Mouse (Mus musculus) adrenal gland, postnatal 36 days (tissue): ENCODE measurements around the gene Baz2b. TPM values are rescaled to one million over a fixed set of nuclear protein-coding genes. Genes with fewer than 3 reads are reported as not detected.
"Not testable (repeated sequence)": the region's sequence is repeated elsewhere in the genome, so short reads cannot be mapped to it uniquely, and the experiment has no call there.

ENCODE experiments used
- DNase-seq, 2 experiments: peaks; one replicate each; pipeline ENCODE4 v3.0.0; 2021; ENCODE audit warnings: mixed read lengths in 1 of 2
- total RNA-seq, 2 experiments: library from RNA; stranded (reverse); gene quantifications; 2 replicates each; pipeline ENCODE4 v1.2.3; 2021

The Baz2b gene
- total RNA-seq, 2 experiments from 2014 or later, result 68.9 to 75.9 TPM

DNA sequence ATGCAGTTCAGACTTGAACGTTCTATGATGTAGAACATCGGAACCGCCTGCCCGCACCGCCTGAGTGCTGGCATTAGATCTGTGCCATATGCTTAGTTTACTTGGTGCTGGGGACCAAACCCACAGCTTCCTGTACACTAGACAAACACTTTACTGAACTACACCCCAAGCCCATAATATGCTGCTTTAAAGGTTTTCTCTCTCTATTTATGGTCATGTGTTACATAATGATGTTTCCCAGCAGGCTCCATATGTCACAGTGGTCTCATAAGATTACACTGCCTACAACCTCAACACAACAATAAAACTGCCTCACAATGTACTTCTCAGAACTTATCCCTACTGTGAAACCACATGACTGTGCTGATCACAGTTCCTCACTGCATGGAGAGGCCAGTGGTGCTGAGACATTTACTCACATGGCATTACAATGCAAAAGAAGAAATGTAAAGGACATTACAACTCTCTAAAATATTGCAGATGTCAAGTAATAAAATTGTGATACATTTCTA lies 9.5 kb downstream of the Baz2b start:
- no peak for DNase-seq

DNA sequence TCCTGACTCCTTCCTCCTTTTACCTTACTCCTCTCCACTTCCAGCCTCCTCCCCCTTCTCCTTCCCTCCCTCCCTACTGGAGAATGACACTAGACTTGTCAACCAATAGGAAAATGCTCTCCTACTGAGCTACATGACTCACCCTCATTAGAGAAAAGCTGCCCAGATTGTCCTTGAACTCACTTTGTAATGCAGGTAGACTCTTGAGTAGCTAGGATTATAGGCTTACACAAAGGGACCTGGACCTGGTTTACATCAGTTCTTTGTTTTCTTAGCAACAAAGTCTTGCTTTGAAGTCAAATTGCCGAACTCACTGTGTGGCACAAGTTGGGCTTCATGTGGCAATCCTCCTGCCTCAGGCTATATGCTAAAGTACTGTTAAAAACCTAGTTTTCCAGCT lies 12.8 kb downstream of the Baz2b start:
- no peak for DNase-seq

DNA sequence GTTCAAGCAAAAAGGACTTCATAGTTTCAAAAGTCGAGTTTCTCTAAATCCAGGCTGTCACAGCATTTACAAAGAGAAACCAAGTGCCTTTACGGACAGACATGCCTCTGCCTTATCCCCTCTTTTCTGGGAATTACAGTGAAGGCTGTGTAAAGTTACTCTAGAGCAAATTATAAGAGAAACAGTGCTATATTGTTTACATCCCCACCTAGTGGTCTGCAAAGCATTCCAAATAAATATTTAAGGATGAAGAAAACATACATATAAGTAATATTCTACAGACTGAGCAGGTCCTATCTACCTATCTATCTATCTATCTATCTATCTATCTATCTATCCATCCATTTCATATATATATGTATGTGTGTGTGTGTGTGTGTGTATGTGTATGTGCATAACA lies 27.9 kb downstream of the Baz2b start:
- DNase-seq, result no peak

DNA sequence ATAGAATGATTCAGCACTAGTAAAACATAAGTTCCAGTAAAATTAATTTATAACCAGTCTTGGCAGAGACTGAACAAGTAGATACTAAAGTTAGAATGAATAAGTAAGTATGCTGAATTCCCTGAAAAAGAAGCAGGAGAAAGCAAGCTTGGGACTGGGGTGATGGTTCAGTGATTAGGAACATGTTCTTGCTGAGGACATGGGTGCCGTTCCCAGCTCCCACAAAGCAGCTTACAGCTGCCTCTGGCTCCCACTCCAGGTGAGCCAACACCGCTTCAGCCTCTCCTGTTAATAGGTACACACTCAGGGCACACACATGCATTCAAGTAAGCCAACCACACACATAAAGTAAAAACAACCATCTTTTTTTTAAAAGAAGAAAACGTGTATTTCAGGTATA lies 32.1 kb downstream of the Baz2b start:
- no peak for DNase-seq

DNA sequence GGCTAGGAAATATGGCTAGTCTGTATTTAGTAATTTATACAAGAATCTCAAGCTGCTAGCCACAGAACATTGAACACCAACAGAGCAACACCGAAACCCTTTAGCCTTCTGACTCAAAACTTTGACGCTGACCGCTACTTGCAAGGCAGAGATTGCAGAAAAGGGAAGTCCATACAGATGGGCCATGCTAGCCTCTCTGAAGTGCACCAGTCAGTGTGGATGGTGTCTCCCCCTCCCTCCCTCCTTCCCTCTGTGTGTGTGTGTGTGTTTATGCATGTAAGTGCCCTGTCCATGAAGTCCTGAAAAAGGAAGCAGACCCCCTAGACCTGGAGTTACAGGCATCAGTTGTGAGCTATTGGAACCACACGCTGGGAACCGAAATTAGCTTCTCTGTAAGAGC lies 33.6 kb downstream of the Baz2b start:
- no peak for DNase-seq

DNA sequence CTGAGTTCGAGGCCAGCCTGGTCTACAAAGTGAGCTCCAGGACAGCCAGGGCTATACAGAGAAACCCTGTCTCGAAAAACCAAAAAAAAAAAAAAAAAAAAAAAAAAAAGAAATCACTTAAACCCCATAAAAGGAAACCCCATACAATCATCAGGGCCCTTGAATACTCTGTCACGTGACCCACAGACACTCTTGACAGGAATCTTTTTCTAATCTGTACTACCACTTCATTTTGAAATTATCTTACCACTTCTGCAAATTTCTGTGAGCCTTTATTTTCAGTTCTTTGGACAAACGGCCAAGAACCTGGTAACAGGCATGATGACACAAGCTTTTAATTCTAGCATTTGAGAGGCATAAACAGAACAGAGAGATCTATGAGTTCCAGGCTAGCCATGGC lies 34.6 kb downstream of the Baz2b start:
- no peak for DNase-seq

DNA sequence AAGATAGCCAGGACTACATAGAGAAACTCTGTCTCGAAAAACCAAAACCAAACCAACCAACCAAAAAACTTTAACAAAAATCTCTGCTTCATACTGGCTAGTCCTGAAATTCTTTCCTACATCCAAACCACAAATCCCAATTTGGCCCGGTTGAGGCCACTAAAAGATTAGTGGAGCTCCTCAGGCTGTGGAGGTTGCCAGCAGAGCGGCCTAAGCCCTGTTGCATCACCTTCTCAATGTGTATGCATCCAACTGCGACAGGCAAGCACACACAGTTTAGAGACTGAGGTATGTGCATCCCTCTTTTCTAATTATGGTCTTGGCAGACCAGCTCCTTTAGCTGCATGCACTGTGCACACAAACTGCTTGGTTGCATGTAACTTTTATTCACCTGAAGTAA lies 36.0 kb downstream of the Baz2b start:
- DNase-seq, result no peak

DNA sequence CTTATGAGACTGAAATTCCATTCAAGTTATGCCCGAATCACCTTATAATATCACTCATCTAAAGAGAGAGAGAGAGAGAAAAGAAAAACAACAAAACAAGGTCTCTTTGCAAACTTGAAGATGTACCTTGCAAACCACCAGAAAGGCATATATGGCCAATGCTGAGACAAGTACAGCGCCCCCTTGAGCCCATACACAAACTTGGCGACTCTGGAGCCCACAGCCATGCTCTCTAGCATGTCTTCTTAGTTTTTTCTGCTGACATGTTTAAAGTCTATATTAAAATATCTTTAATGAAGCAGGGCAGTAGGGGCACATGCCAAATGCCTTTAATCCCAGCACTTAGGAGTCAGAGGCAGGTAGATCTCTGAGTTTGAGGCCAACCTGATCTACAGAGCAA lies 36.4 kb downstream of the Baz2b start:
- DNase-seq, result no peak

DNA sequence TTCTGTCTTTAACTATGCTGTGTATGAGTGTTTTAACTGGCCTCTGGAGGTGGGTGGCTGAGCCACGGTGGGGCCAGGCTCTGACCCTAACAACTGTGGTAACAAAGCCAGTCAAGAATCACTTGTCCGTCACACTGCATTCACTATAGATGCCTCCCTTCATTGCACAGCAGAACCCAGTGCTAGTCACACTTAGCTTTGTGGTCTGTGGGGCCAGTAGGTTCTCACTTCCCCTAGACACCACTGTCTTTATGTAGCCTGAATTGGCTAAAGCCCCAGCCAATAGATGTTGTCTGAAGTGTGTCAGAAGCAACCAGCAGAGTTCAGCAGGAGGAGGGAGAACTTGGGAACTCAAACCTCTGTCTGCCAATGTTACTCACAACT lies 37.1 kb downstream of the Baz2b start:
- DNase-seq, result peak in 1 of 2 experiments; percentile 13

DNA sequence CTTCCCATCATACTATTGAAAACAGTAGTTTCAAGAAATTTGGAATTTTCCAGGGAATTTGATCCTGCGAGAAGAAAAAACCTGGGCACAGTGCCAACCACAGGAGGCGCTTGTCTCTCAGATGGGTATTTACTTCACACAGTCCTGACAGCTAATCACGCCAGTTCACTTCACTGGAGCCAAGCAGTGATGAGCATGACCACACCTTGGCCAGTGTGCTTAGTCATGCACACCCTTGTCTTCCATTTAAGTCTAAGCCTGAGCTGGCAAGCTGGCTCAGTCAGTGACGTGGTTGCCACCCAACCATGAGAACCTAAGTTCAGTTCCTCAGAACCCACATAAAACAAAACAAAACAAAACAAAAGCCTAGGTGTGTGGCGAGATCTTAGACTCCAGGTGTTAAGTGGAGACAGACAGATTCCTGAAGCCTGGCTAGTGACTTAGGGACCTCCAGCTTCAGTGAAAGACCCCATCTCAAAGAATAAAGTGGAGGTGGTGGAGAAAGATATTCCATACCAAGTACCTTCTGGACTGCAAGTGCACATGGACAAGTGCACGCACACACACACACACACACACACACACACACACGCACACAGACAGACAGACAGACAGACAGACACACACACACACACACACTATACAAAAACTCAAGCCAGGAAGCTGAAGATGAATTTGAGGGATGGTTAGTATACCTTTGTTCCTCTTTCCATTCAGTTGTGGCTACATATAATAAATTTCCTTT lies 37.7 kb downstream of the Baz2b start:
- DNase-seq, result peak in 1 of 2 experiments; percentile 4

DNA sequence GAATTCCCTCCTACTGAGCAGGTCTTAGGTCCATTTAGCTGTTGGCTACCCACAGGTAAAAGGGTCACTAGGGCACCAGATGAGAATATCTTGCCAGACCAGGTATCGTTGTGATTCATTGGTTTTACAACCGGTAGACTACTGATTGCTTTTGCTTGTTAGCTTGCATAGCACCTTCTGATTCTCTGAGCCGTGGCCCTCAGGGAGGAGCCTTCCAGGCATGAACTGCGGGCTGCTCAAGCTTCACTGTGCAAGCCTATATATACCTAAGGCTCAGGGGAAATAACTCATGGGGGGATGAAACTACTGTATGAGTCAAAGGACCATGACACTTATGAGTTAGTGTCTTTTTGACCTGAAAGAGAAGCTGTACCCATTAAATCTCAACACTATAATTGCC lies 42.8 kb downstream of the Baz2b start:
- no peak for DNase-seq

DNA sequence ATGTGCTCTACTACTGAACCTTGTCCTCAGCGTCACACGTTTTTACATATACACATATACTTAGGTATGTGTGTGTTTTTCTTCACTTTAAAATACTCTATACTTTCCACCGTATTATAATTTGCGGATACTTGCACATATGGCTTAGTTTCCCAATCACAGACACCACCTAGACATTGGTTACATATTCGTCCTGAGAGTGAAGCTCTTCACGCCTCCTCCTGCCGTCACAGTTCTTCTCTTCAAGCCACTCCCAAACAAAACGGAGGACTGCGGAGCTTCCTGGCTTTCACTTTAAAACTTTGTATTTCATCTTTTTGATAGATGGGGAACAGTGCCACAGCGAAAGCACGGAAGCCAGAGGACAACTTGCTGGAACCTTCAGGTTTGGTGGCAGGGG lies 44.0 kb downstream of the Baz2b start:
- DNase-seq, result no peak

DNA sequence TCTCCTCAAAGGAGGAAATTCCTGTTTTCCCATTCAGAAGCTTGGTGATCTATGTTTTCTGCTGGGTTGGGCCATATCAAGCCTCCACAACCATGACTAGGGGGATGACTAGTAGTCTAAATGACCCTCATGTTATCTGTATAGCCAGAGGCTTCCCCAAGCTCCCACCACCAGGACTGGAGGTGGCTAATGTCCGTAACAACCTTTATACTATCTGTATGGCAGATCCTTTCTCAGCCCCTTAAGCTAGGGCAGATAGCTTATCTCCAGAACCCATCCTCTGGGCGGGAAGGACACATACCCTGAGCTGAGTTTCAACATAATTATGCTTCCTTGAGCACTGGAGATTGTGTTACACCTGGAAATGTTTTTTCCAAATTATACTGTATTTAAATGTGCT lies 45.9 kb downstream of the Baz2b start:
- no peak for DNase-seq

DNA sequence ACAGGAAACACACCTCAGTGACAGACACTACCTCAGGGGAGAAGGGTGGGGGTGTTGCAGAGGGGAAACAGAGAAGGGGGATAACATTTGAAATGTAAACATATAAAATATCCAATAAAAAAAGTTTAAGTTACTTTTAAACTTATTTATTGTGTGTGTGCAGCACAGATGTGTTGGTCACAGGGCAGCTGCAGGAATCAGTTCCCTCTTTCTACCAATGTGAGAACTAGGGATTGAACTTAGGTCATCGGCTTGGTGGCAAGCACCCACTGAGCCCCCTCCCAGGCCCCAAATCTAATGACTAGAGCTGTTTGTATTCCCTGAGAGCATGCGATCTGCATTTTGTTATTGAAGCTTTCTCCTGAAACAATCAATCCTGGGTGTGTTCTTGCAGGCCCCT lies 57.2 kb downstream of the Baz2b start:
- no peak for DNase-seq

DNA sequence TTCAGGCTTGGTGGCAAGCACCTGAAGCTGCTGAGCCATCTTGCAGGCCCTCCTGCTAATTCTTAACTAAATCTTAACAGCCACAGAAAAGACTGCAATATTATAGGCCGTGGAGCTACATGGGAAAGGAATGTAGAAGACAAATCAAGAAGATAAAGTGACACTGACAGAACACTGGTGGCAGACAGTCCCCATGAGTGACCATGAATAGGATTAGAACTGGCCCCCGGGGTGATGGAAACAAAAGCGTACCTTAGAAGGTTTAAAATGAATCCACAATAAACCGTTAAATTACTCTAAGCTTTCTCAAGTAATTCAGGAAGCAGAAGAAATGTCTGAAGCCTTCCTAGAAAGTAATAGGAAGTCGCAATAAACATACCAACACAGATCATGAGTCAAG lies 61.0 kb downstream of the Baz2b start:
- no peak for DNase-seq

DNA sequence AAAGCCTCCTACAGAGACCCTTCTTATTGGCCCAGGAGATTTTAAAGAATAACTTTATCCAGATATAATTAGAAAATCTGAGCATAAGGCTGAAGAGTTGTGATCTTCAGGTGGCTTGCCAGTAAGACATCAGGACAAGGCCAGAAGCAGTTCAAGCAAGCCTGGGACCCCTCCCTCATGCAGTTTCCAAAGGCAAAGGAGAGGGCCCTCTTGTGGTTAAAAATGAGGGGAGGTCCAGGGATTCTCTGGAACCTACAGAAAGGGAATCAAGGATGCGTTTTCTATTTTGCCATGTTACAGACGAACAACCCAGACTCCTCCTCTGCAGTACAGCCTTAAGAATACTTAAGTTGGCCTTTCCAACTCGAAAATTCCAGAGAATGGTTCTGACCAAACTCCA lies 62.2 kb downstream of the Baz2b start:
- no peak for DNase-seq

DNA sequence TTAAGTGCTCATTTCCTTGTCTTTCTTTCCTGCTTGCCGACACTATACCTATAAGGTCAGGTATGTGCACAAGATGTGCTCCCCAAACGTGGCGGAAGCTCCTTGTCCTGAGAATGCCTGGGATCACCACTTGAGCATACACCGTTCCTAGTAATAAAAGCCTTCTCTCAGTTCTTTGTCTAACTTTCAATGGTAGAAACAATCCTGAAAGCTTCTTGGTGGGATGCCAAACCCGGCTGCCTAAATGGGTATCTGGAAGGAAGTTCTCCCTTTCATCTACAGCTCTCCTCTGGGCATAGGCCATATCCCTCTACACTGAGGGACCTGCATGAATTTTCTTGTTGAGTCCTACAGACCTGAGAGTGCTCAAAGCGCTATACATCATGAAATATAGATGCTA lies 63.9 kb downstream of the Baz2b start:
- DNase-seq, result peak in 1 of 2 experiments; percentile 16

DNA sequence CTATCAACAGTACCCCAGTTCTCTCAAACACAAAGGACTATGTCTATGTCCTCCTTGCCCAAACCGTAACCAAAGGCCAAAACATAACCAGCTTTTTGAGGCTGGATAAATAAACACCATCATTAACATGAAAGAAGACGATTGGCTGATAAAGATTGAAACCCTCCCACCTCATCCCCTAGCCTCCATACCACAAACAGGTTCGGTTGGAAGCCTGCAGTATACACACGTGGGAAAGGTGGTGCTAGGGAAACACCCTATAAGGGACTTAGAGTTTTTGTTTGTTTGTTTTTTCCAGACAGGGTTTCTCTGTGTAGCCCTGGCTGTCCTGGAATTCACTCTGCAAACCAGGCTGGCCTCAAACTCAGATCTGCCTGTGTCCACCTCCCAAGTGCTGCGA lies 66.3 kb downstream of the Baz2b start:
- DNase-seq, result no peak

DNA sequence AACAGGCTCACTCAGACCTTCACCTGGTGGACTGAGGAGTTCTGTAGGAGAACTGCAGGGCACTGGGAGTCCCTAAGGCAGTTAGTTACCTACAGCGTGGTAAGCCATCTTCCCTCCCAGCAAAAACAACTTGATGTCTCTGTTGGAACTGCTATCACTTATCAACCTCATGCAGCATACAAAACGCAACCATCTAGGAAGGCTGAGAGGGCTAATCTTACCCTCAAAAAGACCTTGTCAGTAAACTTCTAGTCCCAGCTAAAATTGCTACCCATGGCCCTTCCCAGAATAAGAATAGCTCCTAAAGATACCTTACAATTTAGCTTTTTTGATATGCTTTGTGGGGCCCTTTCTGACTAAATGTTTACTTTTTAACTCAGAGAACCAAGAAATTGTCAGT lies 67.4 kb downstream of the Baz2b start:
- no peak for DNase-seq

DNA sequence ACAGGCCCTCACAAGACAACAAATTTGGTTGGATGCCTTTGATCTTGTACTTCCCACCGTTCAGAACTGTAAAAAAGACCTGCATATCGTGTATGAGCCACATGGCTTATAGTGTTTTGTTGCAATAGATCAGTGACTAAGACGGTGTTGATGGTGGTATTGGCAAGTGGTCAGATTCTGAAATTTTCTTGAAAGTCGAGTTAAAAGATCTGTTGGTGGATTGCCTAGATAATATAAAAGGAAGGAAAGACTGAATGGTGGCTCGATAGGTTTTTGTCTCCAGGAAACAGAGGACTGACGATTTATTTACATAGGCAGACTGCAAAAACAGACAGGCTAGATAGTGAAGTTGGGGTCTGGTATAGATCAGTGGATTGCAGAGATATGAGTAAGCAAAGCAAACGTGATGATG lies 70.9 kb downstream of the Baz2b start:
- DNase-seq, result no peak

DNA sequence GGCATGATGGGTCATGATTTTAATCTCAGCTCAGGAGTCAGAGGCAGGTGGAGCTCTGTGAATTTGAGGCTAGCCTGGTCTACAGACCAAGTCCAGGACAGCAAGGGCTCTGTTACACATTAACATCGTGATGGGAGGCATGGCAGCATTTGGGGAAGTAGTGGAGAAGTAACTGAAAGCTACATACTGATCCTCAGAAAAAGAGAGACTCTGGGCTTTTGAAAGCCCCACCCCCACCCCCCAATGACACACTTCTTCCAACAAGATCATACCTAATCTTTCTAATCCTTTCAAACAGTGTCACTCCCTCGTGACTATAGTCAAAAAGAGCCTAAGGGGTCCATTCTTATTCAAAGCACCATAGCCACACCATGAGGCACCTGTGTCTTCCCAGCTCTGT lies 73.8 kb downstream of the Baz2b start:
- DNase-seq, result no peak

DNA sequence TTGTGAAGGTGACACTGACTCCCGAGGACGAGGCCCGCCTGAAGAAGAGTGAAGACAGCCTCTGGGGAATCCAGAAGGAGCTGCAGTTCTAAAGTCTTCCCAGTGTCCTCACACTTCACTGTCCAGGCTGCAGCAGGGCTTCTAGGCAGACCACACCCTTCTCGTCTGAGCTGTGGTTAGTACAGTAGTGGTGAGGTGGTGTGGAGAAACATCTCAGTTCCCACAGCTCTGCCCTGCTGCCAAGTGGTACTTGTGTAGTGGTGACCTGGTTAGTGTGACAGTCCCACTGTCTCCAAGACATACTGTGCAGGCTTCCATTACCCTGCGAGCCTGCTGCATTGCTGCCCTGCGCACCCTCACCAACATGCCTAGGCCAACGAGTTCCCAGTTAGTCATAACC lies 74.7 kb downstream of the Baz2b start:
- not testable (repeated sequence) for DNase-seq

DNA sequence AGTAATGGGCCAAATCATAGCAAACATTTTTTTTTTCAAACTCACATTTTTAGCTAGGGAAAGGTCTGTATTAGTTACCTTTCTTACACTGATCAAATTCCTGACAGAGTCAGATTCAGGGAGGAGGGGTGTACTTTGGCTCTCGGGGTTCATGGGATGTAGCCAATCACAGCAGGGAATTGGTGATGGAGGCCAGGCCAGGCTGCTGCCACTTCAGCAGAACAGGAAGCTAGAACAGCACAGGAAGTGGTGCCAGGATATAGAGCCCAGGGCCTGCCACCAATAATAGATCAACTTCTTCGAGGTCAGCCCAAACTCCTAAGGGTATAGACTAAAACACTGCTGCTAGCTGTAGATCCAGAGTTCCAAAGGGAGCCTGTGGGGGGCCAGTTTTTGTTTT lies 76.6 kb downstream of the Baz2b start:
- no peak for DNase-seq

DNA sequence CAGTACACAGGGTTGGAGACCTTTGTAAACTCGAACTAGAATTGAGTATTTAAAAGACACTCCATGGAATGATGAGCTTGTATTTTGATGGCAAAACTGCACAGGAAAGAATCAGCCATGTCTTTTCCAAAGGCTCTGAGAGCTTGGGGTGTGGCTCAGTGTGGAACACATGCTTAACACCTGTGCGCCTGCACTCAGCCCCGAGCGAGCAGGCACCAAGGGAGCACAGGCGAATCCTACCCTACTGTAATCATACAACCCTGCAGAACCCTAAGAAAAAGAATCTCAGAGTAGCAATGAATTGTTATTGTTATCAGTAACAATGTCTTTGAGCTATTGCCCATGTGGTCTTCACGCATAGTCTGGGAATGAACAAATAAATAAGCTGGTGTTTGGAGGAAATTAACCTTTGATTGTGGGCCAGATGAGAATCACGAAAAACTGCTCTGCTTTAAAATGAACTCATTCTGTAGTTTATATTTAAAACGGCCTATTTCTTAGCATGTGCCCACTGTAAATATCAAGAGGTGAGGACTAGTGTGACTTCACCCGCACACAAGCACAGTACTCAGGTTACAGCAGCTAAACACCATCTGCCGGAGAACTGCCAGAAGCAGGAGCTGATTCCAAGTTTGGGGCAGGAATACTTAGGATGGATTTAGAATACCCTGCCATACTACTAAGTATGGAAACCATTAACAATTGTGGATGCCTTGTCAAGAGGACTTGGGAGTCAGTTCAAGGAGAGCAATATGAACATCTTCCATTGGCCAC lies 77.2 kb downstream of the Baz2b start:
- no peak for DNase-seq
